Mouse (Mus musculus): ENCODE data around the gene Dock4.

Gene Dock4

GRCm38 (mm10) chr12:40507823-40508390 is 62.2 kb downstream of the Dock4 start:
- in situ Hi-C loops (cut with MboI, MseI), result no loop called here

- in situ Hi-C loops (cut with MboI, MseI), result no loop called here
These were observed 62.7 kb downstream of the Dock4 start for GRCm38 (mm10) chr12:40508416-40508815.

- in situ Hi-C loops (cut with MboI, MseI), result no loop called here
These were observed 66.1 kb downstream of the Dock4 start for GRCm38 (mm10) chr12:40511643-40512369.

GRCm38 (mm10) chr12:40512370-40512693 is 66.6 kb downstream of the Dock4 start:
- in situ Hi-C loops (cut with MboI, MseI), result no loop called here

GRCm38 (mm10) chr12:40512994-40513393 is 67.2 kb downstream of the Dock4 start:
- in situ Hi-C loops (cut with MboI, MseI), result no loop called here

GRCm38 (mm10) chr12:40514021-40514420 is 68.3 kb downstream of the Dock4 start:
- in situ Hi-C loops (cut with MboI, MseI), result no loop called here

- in situ Hi-C loops (cut with MboI, MseI), result no loop called here
These were observed 76.7 kb downstream of the Dock4 start for GRCm38 (mm10) chr12:40522468-40522867.

GRCm38 (mm10) chr12:40523020-40523419 is 77.3 kb downstream of the Dock4 start:
- in situ Hi-C loops (cut with MboI, MseI), result no loop called here

GRCm38 (mm10) chr12:40525045-40525444 is 79.3 kb downstream of the Dock4 start:
- in situ Hi-C loops (cut with MboI, MseI), result no loop called here

- in situ Hi-C loops (cut with MboI, MseI), result loop anchor here (5.0 kb wide), 1 partner anchor 94 kb away; no protein-coding TSS in a partner anchor
These were observed 90.2 kb downstream of the Dock4 start for GRCm38 (mm10) chr12:40535655-40536618.

- in situ Hi-C loops (cut with MboI, MseI), result loop anchor here (5.0 kb wide), 1 partner anchor 96 kb away; no protein-coding TSS in a partner anchor
These were observed 92.1 kb downstream of the Dock4 start for GRCm38 (mm10) chr12:40537826-40538225.

- in situ Hi-C loops (cut with MboI, MseI), result loop anchor here (5.0 kb wide), 1 partner anchor 96 kb away; no protein-coding TSS in a partner anchor
These were observed 92.6 kb downstream of the Dock4 start for GRCm38 (mm10) chr12:40538318-40538717.

GRCm38 (mm10) chr12:40538780-40539179 is 93.0 kb downstream of the Dock4 start:
- in situ Hi-C loops (cut with MboI, MseI), result loop anchor here (5.0 kb wide), 1 partner anchor 96 kb away; no protein-coding TSS in a partner anchor

GRCm38 (mm10) chr12:40544273-40544672 is 98.5 kb downstream of the Dock4 start:
- in situ Hi-C loops (cut with MboI, MseI), result no loop called here

- in situ Hi-C loops (cut with MboI, MseI), result no loop called here
These were observed 101.1 kb downstream of the Dock4 start for GRCm38 (mm10) chr12:40546827-40547226.

GRCm38 (mm10) chr12:40551317-40551716 is 105.6 kb downstream of the Dock4 start:
- in situ Hi-C loops (cut with MboI, MseI), result no loop called here

GRCm38 (mm10) chr12:40552201-40552600 is 106.4 kb downstream of the Dock4 start:
- in situ Hi-C loops (cut with MboI, MseI), result no loop called here

GRCm38 (mm10) chr12:40553929-40554328 is 108.2 kb downstream of the Dock4 start:
- in situ Hi-C loops (cut with MboI, MseI), result no loop called here

GRCm38 (mm10) chr12:40554941-40555511 is 109.3 kb downstream of the Dock4 start:
- in situ Hi-C loops (cut with MboI, MseI), result no loop called here

GRCm38 (mm10) chr12:40558600-40558999 is 112.8 kb downstream of the Dock4 start:
- in situ Hi-C loops (cut with MboI, MseI), result no loop called here

GRCm38 (mm10) chr12:40559103-40559502 is 113.4 kb downstream of the Dock4 start:
- in situ Hi-C loops (cut with MboI, MseI), result no loop called here

- in situ Hi-C loops (cut with MboI, MseI), result no loop called here
These were observed 118.0 kb downstream of the Dock4 start for GRCm38 (mm10) chr12:40563703-40564102.

Measured in regulatory T cell (primary cell).